Mouse (Mus musculus) midbrain, embryonic 10.5 days (tissue): ENCODE data around the gene Rftn2. TPM values are rescaled to one million over a fixed set of nuclear protein-coding genes. Genes with fewer than 3 reads are reported as not detected.
"Not testable (repeated sequence)": the region's sequence is repeated elsewhere in the genome, so short reads cannot be mapped to it uniquely, and the experiment has no call there.

Experiments used
- DNase-seq: peaks from one replicate; pipeline ENCODE4 v3.0.0-alpha.2; 2017; ENCODE audit warnings: low spot score
- H3K27ac ChIP-seq: fragments of 300-500 bp; sonication (generic); replicated peaks from 2 replicates; pipeline ENCODE4 v1.5.1; 2016; ENCODE audit warnings: mild to moderate bottlenecking
- H3K27me3 ChIP-seq: fragments of 300-500 bp; sonication (generic); 2 replicates; pipeline ENCODE4 v1.6.1; 2016; ENCODE audit warnings: low read depth, mild to moderate bottlenecking; ENCODE audit not compliant: poor library complexity, severe bottlenecking
- H3K36me3 ChIP-seq: fragments of 300-500 bp; sonication (generic); 2 replicates; pipeline ENCODE4 v1.6.1; 2016; ENCODE audit warnings: mild to moderate bottlenecking, moderate library complexity
- H3K4me1 ChIP-seq: fragments of 300-500 bp; sonication (generic); 2 replicates; pipeline ENCODE4 v1.6.1; 2016
- H3K4me3 ChIP-seq: fragments of 300-500 bp; sonication (generic); 2 replicates; pipeline ENCODE4 v1.5.1; 2016; ENCODE audit warnings: mild to moderate bottlenecking, moderate library complexity
- H3K9me3 ChIP-seq: fragments of 300-500 bp; sonication (generic); replicated peaks from 2 replicates; pipeline ENCODE4 v1.6.1; 2016; ENCODE audit warnings: mild to moderate bottlenecking
- WGBS: fragments of 180-500 bp; shearing (Covaris S2); methylation state at CpG from one replicate; pipeline ENCODE4 v1.1.7; 2016; 5-methylcytosine and 5-hydroxymethylcytosine counted together
- polyA plus RNA-seq: library from polyadenylated mRNA; unstranded; fragments of >200 nt; fragmentation: Nextera tagmentation; extraction: Ambion mirVana; gene quantifications from 2 replicates; pipeline ENCODE4 v1.2.1, GENCODE M21; 2016

Rftn2 gene
- polyA plus RNA-seq, 1 experiment from 2014 or later: 5.8 TPM

DNA sequence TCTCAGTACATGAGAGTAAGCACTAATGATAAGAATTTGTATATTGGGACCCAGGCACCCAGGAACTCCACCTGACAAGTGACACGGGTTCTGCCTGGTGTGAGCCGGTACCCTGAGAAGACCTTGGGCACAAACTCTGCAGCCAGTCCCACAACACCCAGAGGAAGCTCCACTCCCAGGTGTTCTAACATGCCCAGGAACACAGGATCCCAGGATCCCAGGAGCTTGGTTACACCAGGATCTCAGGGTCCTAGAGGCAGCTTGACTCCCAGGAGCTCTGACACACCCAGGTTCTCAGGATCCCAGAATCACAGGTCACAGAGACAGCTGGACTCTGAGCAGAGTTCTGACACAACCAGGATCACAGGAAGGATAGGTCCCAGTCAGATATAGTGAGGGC, 102.4 kb downstream of the Rftn2 start:
- not testable (repeated sequence) for H3K4me3 ChIP-seq, H3K4me1 ChIP-seq, H3K27ac ChIP-seq, H3K36me3 ChIP-seq, H3K27me3 ChIP-seq, DNase-seq, H3K9me3 ChIP-seq
- WGBS: 88% methylated on average over 2 of the region's 2 CpGs

DNA sequence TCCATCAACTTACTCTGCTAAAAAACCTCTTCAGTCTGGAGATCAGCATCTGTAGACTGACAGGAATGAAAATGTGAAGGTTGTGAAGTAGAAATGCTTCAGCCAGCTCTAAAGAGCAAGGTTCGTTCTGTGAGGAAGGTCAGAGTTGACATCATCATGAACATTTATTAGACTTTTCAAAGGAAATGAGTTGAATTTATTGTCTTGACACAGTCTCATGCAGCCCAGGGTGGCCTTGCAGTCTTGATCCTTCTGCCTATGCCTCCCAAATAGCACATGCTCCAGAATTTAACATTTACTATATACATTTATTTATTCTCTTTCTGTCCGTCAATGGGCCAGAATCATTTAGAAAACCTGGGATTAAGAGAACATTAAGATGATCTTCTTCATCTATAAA, 103.0 kb downstream of the Rftn2 start:
- H3K4me3 ChIP-seq: no peak overlapping the region
- no peak overlapping the region for H3K27ac ChIP-seq
- 92% methylated on average over 2 of the region's 2 CpGs for WGBS
- H3K27me3 ChIP-seq: no peaks in the 10 kb centered on the region
- H3K4me1 ChIP-seq: no peaks in the 10 kb centered on the region
- H3K9me3 ChIP-seq: no peaks in the 10 kb centered on the region
- H3K36me3 ChIP-seq: no peaks in the 10 kb centered on the region
- no peak for DNase-seq

DNA sequence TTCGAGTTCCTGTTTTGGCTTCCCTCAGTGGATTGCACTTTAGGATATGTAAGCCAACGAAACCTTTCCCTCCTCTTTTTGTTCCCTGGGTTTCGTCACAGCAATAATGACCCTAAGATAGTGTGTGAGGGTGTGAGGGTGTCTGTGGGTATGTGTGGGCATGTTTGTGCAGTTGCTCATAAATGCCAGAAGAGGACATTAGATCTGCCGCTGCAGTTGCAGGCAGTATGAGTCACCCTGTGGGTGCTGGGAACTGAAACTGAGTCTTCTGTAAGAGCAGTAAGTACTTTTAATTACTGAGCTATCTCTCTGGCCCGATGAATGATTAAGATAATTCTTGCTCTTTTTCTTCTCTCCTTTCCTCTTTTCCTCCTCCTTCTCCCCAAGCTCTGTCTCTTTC, 103.5 kb downstream of the Rftn2 start:
- H3K4me3 ChIP-seq: no peak overlapping the region
- no peak for DNase-seq
- no peaks in the 10 kb centered on the region for H3K9me3 ChIP-seq
- H3K36me3 ChIP-seq: no peaks in the 10 kb centered on the region
- 90% methylated on average over 5 of the region's 5 CpGs for WGBS
- H3K27ac ChIP-seq: no peak overlapping the region
- H3K4me1 ChIP-seq: no peaks in the 10 kb centered on the region
- H3K27me3 ChIP-seq: no peaks in the 10 kb centered on the region

Other genes starting within 250 kb of the Rftn2 start
- 286 and 291 TPM in 2 replicates for gene Sf3b1, start 199.3 kb downstream of the Rftn2 start, polyA plus RNA-seq
- 24.1 and 27.1 TPM in 2 replicates for gene Coq10b, start 174.0 kb downstream of the Rftn2 start, polyA plus RNA-seq
- 477 and 642 TPM in 2 replicates for gene Hspe1, start 138.7 kb downstream of the Rftn2 start, polyA plus RNA-seq
- 480 and 571 TPM in 2 replicates for gene Hspd1, start 138.5 kb downstream of the Rftn2 start, polyA plus RNA-seq
- 129 and 135 TPM in 2 replicates for gene Mob4, start 95.6 kb downstream of the Rftn2 start, polyA plus RNA-seq
- gene Mars2, start 10.4 kb upstream of the Rftn2 start, polyA plus RNA-seq: 2.8 and 3.2 TPM in 2 replicates
- 0.23 and 0.84 TPM in 2 replicates for gene Boll, start 136.7 kb upstream of the Rftn2 start, polyA plus RNA-seq
- 0.93 and 1.0 TPM in 2 replicates for gene Plcl1, start 179.1 kb upstream of the Rftn2 start, polyA plus RNA-seq